Comparison of ENCODE assay signal across 22 mouse cellular contexts in the genomic region with DNA sequence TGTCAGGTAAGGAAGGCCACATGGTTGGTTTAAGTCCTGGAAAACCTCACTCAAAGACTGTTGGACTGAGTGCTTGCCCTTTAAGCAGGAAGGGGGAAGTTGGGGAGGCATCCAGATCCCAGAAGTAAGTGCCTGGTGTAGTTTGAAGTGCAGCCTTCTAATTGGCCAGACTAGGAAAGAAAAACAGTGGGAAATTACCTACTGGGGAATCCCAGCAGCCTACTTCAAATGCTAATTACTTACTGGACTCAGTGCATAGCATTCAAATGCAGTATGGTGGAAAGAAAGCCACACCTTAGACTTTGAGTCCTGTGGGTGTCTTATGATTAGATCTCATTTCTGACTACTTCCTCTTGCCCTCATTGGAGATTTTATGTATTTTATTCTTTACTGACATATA. TPM values are rescaled to one million over a fixed set of nuclear protein-coding genes. Genes with fewer than 3 reads are reported as not detected.
A peak's percentile ranks its signal among the peaks of the same experiment; 100 is the strongest.
DNase-seq lines count a peak whose midpoint lies in the region; ATAC-seq and TF ChIP-seq lines count a peak whose summit lies in the region.
"Had no signal": no experiment of that assay in that cellular context is flagged by ENCODE, and none has a peak within 500 bp of the region (broad histone marks: within the 10 kb centered on the region; RNA-seq: fewer than 3 reads in every experiment).

No protein-coding gene starts in this region.

- TF ChIP-seq POLR2A in bone marrow macrophage, adult 2 months (IDR thresholded peaks at IDR 0.05; ENCODE audit: borderline replicate concordance, low read depth, low read length), result no peak

- H3K27ac ChIP-seq in bone marrow macrophage, adult 2 months (ENCODE audit: insufficient read depth, low read depth, low read length), result peak overlapping the region; percentile 9; the same call in 1 of the 2 replicates
- H3K27ac ChIP-seq: forebrain, embryonic 15.5 days; liver, embryonic 15.5 days; macrophage; midbrain, embryonic 13.5 days had no signal

- TF ChIP-seq CTCF in bone marrow macrophage, adult 2 months (IDR thresholded peaks at IDR 0.05; ENCODE audit: low read depth, low read length), result no peak

- peak; percentile 62 for DNase-seq in CD4-positive, CD25-positive, alpha-beta regulatory T cell, adult 2 months (ENCODE audit: low read depth, low spot score)
- peak; percentile 97 for DNase-seq in ES-CJ7 (ENCODE audit: low read depth, low spot score)
- DNase-seq in retina, embryonic 14.5 days (ENCODE audit: low spot score), result no peak
- no peak for DNase-seq in adrenal gland, adult (ENCODE audit: inconsistent age in 2 of 2, low spot score in 1 of 2)
- DNase-seq in thymus, postnatal 36 days, result no peak
- DNase-seq: adrenal gland, adult 2 months; cerebellum, adult 11 months; cerebellum, postnatal 36 days; kidney, adult 18-20 months; kidney, postnatal 14 days; layer of hippocampus, adult 9-11 months; spleen, adult 18-20 months; thymus, postnatal 4 days had no signal

- H3K4me3 ChIP-seq in bone marrow macrophage, adult 2 months (ENCODE audit: insufficient read depth, low read length), result no peak overlapping the region
- H3K4me3 ChIP-seq: forebrain, embryonic 15.5 days; liver, embryonic 15.5 days; midbrain, embryonic 13.5 days; myocyte had no signal

- H3K4me1 ChIP-seq in bone marrow macrophage, adult 2 months (ENCODE audit: control insufficient read depth, insufficient read depth, low read length), result peaks cover 11% of the 10 kb centered on the region
- H3K4me1 ChIP-seq: forebrain, embryonic 15.5 days; liver, embryonic 15.5 days; midbrain, embryonic 13.5 days had no signal

- ATAC-seq in megakaryocyte, adult 5-6 weeks (ENCODE audit: poor library complexity, severe bottlenecking), result peak; percentile 48
- no peak for ATAC-seq in megakaryocyte-erythroid progenitor cell, adult 5-6 weeks (replicated peaks; ENCODE audit: low FRiP score, low TSS enrichment, poor library complexity, severe bottlenecking)
- ATAC-seq: forebrain, embryonic 15.5 days; midbrain, embryonic 13.5 days; Patski had no signal

RNA-seq across cellular contexts. Expression of a gene that starts 31.2 kb away (rescaled TPM):
- polyA plus RNA-seq in bone marrow macrophage, adult 2 months (2012; ENCODE audit: insufficient read depth, insufficient read length, missing spikeins), result 619 and 702 TPM in 2 replicates
- 1,652 and 1,948 TPM in 2 replicates for total RNA-seq in megakaryocyte, adult 5-6 weeks (2015)
- 1,300 and 1,333 TPM in 2 replicates for total RNA-seq in megakaryocyte, adult 5-6 weeks (2017)
- total RNA-seq in megakaryocyte-erythroid progenitor cell, adult 5-6 weeks (2014; fragmentation: Nextera tagmentation), result 1,513 and 1,536 TPM in 2 replicates
- 915 and 1,060 TPM in 2 replicates for total RNA-seq in megakaryocyte-erythroid progenitor cell, adult 5-6 weeks (2017)

RNA-seq across cellular contexts. Expression of a gene that starts 34.3 kb away (rescaled TPM):
- 55.8 and 62.7 TPM in 2 replicates for polyA plus RNA-seq in bone marrow macrophage, adult 2 months (2012; ENCODE audit: insufficient read depth, insufficient read length, missing spikeins)
- 32.0 and 33.3 TPM in 2 replicates for total RNA-seq in megakaryocyte, adult 5-6 weeks (2015)
- 26.9 and 32.6 TPM in 2 replicates for total RNA-seq in megakaryocyte, adult 5-6 weeks (2017)
- total RNA-seq in megakaryocyte-erythroid progenitor cell, adult 5-6 weeks (2014; fragmentation: Nextera tagmentation), result 10.3 and 12.8 TPM in 2 replicates
- total RNA-seq in megakaryocyte-erythroid progenitor cell, adult 5-6 weeks (2017), result 7.2 and 9.4 TPM in 2 replicates

Comparison
In these comparisons a context has a peak if more than half of its experiments do, and no peak if none do; other contexts are left out.
1. DNase-seq: peak in CD4-positive, CD25-positive, alpha-beta regulatory T cell, adult 2 months (single experiment) and ES-CJ7 (single experiment); none in retina, embryonic 14.5 days (single experiment), adrenal gland, adult (0 of 2) and thymus, postnatal 36 days (0 of 2).